Mouse (Mus musculus): ENCODE measurements around the gene Sh2b1. TPM values are rescaled to one million over a fixed set of nuclear protein-coding genes. Genes with fewer than 3 reads are reported as not detected.

The Sh2b1 gene
- polyA plus RNA-seq, 1 experiment from 2014 or later, result 42.1 TPM

DNA sequence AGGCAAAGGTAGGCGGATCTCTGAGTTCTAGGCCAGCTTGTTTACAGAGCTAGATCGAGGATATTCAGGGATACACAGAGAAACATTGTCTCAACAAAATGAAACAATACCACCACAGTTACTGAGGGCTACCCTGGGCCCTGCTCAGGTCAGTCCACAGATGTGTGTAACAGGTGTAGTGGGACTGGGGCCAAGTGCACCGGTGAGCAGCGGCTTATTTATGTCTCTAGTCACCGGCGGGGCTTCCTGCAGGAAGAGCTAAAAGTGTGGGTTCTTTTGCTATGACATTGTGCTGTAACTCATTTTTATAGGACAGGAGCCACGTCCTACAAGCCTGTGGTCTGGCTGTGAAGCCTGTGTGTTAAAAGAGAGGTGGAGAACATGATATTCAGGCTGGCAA is 21.4 kb downstream of the Sh2b1 start:
- Histone ChIP-seq H3K9me3 (replicated peaks; ENCODE audit: control insufficient read depth, low read length) (no peaks in the 10 kb centered on the region), H3K4me1 (ENCODE audit: control insufficient read depth, insufficient read depth, low read length) (no peaks in the 10 kb centered on the region), H3K27ac (ENCODE audit: low read length) (no peak overlapping the region), H3K27me3 (ENCODE audit: control insufficient read depth, insufficient read depth, low read length) (no peaks in the 10 kb centered on the region), H3K4me3 (replicated peaks; ENCODE audit: low read length) (no peak overlapping the region), H3K36me3 (ENCODE audit: control insufficient read depth, insufficient read depth, low read length) (no peaks in the 10 kb centered on the region), H3K9ac (ENCODE audit: low read length) (no peak overlapping the region), H3K4me2 (ENCODE audit: low read depth, low read length) (no peak overlapping the region)
- no peak for ATAC-seq (ENCODE audit: insufficient read depth, low FRiP score)
- WGBS, result 53% methylated on average over 7 of the region's 7 CpGs

DNA sequence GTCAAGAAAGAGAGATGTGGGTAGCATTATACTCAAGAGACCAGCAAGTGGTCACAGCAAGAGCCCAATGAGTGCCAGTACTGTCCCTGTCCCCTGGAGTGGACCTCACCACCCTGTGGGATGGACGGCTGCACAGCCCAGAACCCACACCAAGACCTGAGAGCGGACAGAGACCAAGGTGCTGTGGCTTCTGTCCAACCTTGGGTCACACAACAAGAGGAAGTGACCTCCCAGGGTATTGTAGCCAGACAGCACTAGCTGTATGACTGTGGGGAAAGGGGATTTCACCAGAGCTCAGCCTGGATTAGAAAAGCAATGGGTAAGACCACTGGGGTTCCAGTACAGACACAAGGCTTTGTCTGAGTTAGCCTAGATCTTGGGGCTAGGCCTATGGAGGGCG is 23.0 kb downstream of the Sh2b1 start:
- Histone ChIP-seq H3K4me3 (replicated peaks; ENCODE audit: low read length) (no peak overlapping the region), H3K4me1 (ENCODE audit: control insufficient read depth, insufficient read depth, low read length) (no peaks in the 10 kb centered on the region), H3K9me3 (replicated peaks; ENCODE audit: control insufficient read depth, low read length) (no peaks in the 10 kb centered on the region), H3K27me3 (ENCODE audit: control insufficient read depth, insufficient read depth, low read length) (no peaks in the 10 kb centered on the region), H3K4me2 (ENCODE audit: low read depth, low read length) (no peak overlapping the region), H3K36me3 (ENCODE audit: control insufficient read depth, insufficient read depth, low read length) (no peaks in the 10 kb centered on the region), H3K9ac (ENCODE audit: low read length) (no peak overlapping the region), H3K27ac (ENCODE audit: low read length) (no peak overlapping the region)
- 87% methylated on average over 3 of the region's 3 CpGs for WGBS
- ATAC-seq (ENCODE audit: insufficient read depth, low FRiP score), result no peak

DNA sequence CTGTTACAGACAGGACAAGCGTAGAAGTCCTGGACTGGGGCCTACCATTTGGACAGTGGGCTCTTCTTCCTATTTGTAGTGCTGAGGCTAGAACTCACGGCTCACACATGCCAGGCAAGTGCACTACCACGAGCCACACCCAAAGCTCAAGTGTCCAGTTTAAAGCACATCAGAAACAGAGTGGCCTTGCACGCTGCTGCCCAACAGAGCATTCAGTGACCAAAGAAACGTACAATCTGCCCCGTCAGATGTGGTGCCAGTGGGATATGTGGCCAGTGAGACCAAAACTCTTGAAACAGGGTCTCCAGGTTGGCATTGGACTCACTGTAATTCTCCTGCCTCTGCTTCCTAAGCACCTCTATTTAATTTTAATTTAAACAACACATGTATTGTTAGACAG is 24.6 kb downstream of the Sh2b1 start:
- Histone ChIP-seq H3K9ac (ENCODE audit: low read length) (no peak overlapping the region), H3K4me2 (ENCODE audit: low read depth, low read length) (no peak overlapping the region), H3K27me3 (ENCODE audit: control insufficient read depth, insufficient read depth, low read length) (no peaks in the 10 kb centered on the region), H3K4me3 (replicated peaks; ENCODE audit: low read length) (no peak overlapping the region), H3K4me1 (ENCODE audit: control insufficient read depth, insufficient read depth, low read length) (no peaks in the 10 kb centered on the region), H3K9me3 (replicated peaks; ENCODE audit: control insufficient read depth, low read length) (no peaks in the 10 kb centered on the region), H3K36me3 (ENCODE audit: control insufficient read depth, insufficient read depth, low read length) (no peaks in the 10 kb centered on the region), H3K27ac (ENCODE audit: low read length) (no peak overlapping the region)
- ATAC-seq (ENCODE audit: insufficient read depth, low FRiP score), result no peak
- 87% methylated on average over 6 of the region's 6 CpGs for WGBS

DNA sequence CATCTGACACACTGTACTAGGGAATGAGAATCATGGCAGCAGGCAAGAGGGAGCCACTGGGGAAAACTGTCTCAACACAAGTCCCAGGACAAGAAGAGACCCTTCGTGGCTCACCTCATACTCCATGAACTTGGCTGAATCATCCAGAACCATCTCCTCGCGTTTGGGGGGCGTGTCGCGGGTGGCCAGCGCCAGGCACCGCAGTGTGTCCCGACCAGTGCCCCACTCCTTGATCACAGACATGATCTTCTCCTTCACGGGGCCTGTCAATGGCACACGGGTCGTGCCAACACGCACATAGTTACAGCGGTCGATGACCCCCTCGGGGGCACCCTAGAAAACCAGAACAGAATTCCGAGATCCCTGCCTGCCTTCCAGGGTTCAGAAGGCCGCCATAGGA is 25.2 kb downstream of the Sh2b1 start:
- H3K4me3 ChIP-seq (replicated peaks; ENCODE audit: low read length), result no peak overlapping the region
- H3K27ac ChIP-seq (ENCODE audit: low read length), result no peak overlapping the region
- 87% methylated on average over 18 of the region's 18 CpGs for WGBS
- H3K9ac ChIP-seq (ENCODE audit: low read length), result no peak overlapping the region
- no peaks in the 10 kb centered on the region for H3K4me1 ChIP-seq (ENCODE audit: control insufficient read depth, insufficient read depth, low read length)
- no peaks in the 10 kb centered on the region for H3K36me3 ChIP-seq (ENCODE audit: control insufficient read depth, insufficient read depth, low read length)
- no peaks in the 10 kb centered on the region for H3K27me3 ChIP-seq (ENCODE audit: control insufficient read depth, insufficient read depth, low read length)
- ATAC-seq (ENCODE audit: insufficient read depth, low FRiP score), result no peak
- no peak overlapping the region for H3K4me2 ChIP-seq (ENCODE audit: low read depth, low read length)
- no peaks in the 10 kb centered on the region for H3K9me3 ChIP-seq (replicated peaks; ENCODE audit: control insufficient read depth, low read length)

DNA sequence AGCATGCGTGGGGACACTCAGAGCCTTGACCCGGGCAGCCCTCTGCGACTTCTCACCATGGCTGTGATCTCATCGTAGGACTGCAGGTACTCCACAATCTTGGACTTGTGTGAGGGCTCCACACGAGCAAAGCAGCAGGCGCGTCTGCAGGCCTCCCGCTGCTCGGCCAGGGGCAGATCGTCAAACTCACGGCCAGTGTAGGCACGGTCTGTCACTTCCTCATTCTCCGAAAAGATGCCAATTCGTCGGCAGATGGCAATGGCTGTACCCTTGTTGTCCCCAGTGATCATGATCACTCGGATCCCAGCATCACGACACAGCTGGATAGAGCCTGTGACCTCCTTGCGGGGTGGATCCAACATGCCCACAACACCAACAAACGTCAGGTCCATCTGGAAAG is 26.7 kb downstream of the Sh2b1 start:
- H3K27me3 ChIP-seq (ENCODE audit: control insufficient read depth, insufficient read depth, low read length), result no peaks in the 10 kb centered on the region
- no peak overlapping the region for H3K4me3 ChIP-seq (replicated peaks; ENCODE audit: low read length)
- H3K27ac ChIP-seq (ENCODE audit: low read length), result no peak overlapping the region
- H3K4me1 ChIP-seq (ENCODE audit: control insufficient read depth, insufficient read depth, low read length), result no peaks in the 10 kb centered on the region
- H3K36me3 ChIP-seq (ENCODE audit: control insufficient read depth, insufficient read depth, low read length), result no peaks in the 10 kb centered on the region
- no peak overlapping the region for H3K9ac ChIP-seq (ENCODE audit: low read length)
- no peak for ATAC-seq (ENCODE audit: insufficient read depth, low FRiP score)
- H3K4me2 ChIP-seq (ENCODE audit: low read depth, low read length), result no peak overlapping the region
- H3K9me3 ChIP-seq (replicated peaks; ENCODE audit: control insufficient read depth, low read length), result no peaks in the 10 kb centered on the region
- WGBS, result 89% methylated on average over 19 of the region's 19 CpGs

DNA sequence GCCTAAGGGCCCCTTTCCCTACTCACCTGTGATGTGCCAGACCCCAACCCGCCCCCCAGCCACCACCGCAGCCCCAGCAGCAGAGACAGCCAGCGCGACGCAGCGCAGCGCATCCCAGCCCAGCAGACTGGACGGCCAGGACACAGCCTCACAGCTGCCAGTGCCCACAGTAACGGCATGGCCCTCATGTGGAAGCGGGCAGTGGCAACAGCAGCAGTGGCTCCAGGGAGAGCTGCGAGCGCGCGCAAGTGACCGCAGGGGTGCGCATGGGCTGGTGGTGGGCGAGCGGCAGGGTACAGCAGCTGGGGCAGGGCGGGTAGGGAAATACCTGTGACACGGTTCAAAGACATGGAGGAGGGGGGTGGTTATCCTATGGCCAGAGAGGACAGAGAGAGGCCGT is 29.0 kb downstream of the Sh2b1 start:
- no peaks in the 10 kb centered on the region for H3K36me3 ChIP-seq (ENCODE audit: control insufficient read depth, insufficient read depth, low read length)
- H3K9ac ChIP-seq (ENCODE audit: low read length), result no peak overlapping the region
- no peaks in the 10 kb centered on the region for H3K9me3 ChIP-seq (replicated peaks; ENCODE audit: control insufficient read depth, low read length)
- H3K4me2 ChIP-seq (ENCODE audit: low read depth, low read length), result no peak overlapping the region
- no peak overlapping the region for H3K27ac ChIP-seq (ENCODE audit: low read length)
- no peaks in the 10 kb centered on the region for H3K4me1 ChIP-seq (ENCODE audit: control insufficient read depth, insufficient read depth, low read length)
- 91% methylated on average over 21 of the region's 21 CpGs for WGBS
- no peak overlapping the region for H3K4me3 ChIP-seq (replicated peaks; ENCODE audit: low read length)
- ATAC-seq (ENCODE audit: insufficient read depth, low FRiP score), result no peak
- no peaks in the 10 kb centered on the region for H3K27me3 ChIP-seq (ENCODE audit: control insufficient read depth, insufficient read depth, low read length)

DNA sequence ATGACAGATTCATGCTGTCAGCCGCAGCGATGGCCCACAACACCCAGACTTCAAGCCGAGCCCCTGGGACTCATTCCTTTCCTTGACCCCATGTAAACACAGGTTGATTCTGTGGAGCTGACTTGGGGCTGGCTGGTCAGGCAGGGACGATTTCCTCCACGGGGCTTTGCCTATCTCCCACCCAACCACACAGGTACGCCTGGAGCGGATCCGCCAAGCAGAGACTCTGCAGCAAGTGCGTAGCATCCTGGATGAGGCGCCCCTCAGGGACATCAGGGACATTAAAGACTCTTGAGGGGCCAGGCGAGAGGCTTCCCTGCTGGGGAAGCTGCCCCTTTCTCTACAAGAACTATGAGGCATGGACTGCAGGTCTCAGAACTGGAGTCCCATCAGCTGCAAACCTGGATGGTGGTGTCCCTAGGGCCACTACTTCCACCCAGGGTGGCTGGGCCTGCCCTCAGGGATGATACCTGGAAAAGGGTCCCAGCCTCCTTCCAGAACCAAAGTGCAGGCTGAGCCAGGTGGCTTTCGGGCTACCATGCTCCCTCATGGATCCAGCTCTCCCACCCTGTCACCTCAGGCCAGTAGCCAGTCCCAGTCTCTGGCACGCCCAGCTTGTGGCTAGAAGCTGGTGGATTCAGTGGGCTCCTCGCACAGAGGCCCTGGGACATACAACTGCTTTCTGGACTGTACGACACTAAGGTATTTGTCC is 30.0 kb downstream of the Sh2b1 start:
- ATAC-seq (ENCODE audit: insufficient read depth, low FRiP score), result no peak
- Histone ChIP-seq H3K36me3 (ENCODE audit: control insufficient read depth, insufficient read depth, low read length) (no peaks in the 10 kb centered on the region), H3K4me2 (ENCODE audit: low read depth, low read length) (no peak overlapping the region), H3K9ac (ENCODE audit: low read length) (no peak overlapping the region), H3K27ac (ENCODE audit: low read length) (no peak overlapping the region), H3K9me3 (replicated peaks; ENCODE audit: control insufficient read depth, low read length) (no peaks in the 10 kb centered on the region), H3K4me1 (ENCODE audit: control insufficient read depth, insufficient read depth, low read length) (no peaks in the 10 kb centered on the region), H3K27me3 (ENCODE audit: control insufficient read depth, insufficient read depth, low read length) (no peaks in the 10 kb centered on the region), H3K4me3 (replicated peaks; ENCODE audit: low read length) (no peak overlapping the region)
- 93% methylated on average over 15 of the region's 15 CpGs for WGBS

DNA sequence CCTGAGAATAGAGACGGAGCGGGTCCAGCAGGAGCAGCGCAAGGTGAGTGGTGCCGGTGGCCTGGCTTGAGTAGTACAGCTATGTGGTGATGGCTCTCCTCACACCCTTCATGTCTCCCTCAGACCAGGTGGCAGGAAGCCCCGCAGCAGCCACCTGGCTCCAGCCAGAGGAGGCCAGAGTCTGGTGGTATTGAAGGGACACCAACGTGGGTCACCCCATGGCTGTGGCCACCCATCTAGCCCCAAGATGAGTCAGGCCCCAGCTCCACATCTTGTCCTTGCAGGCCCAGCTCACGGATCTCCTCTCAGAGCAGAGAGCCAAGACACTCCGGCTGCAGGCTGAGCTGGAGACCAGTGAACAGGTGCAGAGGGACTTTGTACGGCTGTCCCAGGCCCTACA is 30.7 kb downstream of the Sh2b1 start:
- ATAC-seq (ENCODE audit: insufficient read depth, low FRiP score), result no peak

DNA sequence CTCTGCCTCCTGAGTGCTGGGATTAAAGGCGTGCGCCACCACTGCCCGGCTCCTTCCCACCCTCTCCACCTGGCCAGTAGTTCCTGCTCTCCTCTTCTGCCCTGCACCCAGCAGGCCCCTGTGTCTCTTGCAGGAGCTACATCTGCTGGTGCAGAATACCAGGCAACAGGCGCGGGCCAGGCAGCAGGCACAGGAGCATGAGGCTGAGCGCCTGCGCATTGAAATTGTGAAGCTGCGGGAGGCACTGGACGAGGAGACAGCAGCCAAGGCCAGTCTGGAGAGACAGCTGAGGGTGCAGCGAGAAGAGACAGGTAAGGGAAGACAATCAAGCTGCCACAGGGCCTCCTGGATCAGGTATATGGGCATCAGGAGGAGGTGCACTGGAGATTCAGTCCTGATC is 31.2 kb downstream of the Sh2b1 start:
- H3K27me3 ChIP-seq (ENCODE audit: control insufficient read depth, insufficient read depth, low read length), result no peaks in the 10 kb centered on the region
- ATAC-seq (ENCODE audit: insufficient read depth, low FRiP score), result no peak
- H3K27ac ChIP-seq (ENCODE audit: low read length), result no peak overlapping the region
- WGBS, result 94% methylated on average over 10 of the region's 10 CpGs
- H3K9me3 ChIP-seq (replicated peaks; ENCODE audit: control insufficient read depth, low read length), result no peaks in the 10 kb centered on the region
- H3K9ac ChIP-seq (ENCODE audit: low read length), result no peak overlapping the region
- no peak overlapping the region for H3K4me2 ChIP-seq (ENCODE audit: low read depth, low read length)
- H3K4me1 ChIP-seq (ENCODE audit: control insufficient read depth, insufficient read depth, low read length), result no peaks in the 10 kb centered on the region
- H3K4me3 ChIP-seq (replicated peaks; ENCODE audit: low read length), result no peak overlapping the region
- no peaks in the 10 kb centered on the region for H3K36me3 ChIP-seq (ENCODE audit: control insufficient read depth, insufficient read depth, low read length)

More for the DNA sequence above, 30.7 kb downstream of the Sh2b1 start:
- Histone ChIP-seq H3K27ac (ENCODE audit: low read length) (no peak overlapping the region), H3K4me1 (ENCODE audit: control insufficient read depth, insufficient read depth, low read length) (no peaks in the 10 kb centered on the region), H3K4me3 (replicated peaks; ENCODE audit: low read length) (no peak overlapping the region), H3K4me2 (ENCODE audit: low read depth, low read length) (no peak overlapping the region), H3K9ac (ENCODE audit: low read length) (no peak overlapping the region), H3K36me3 (ENCODE audit: control insufficient read depth, insufficient read depth, low read length) (no peaks in the 10 kb centered on the region), H3K9me3 (replicated peaks; ENCODE audit: control insufficient read depth, low read length) (no peaks in the 10 kb centered on the region), H3K27me3 (ENCODE audit: control insufficient read depth, insufficient read depth, low read length) (no peaks in the 10 kb centered on the region)
- 94% methylated on average over 9 of the region's 9 CpGs for WGBS

Data from stomach, embryonic 16.5 days (tissue).